Mouse (Mus musculus): ENCODE results near the gene Smarcd1. TPM values are rescaled to one million over a fixed set of nuclear protein-coding genes. Genes with fewer than 3 reads are reported as not detected.

Gene Smarcd1
- 12.0 TPM for polyA plus RNA-seq (2017; shearing (Covaris generic))

GRCm38 (mm10) chr15:99701999-99702900 lies at the start of gene Smarcd1:
Smarcd1 (plus strand) TSS chr15:99702129.

GRCm38 (mm10) chr15:99670154-99670821 lies 31.6 kb upstream of the Smarcd1 start, which contains the start of gene Asic1:
Asic1 (plus strand) TSS chr15:99670368.

GRCm38 (mm10) chr15:99705440-99706048 lies 3.6 kb downstream of the Smarcd1 start, which contains the start of gene Gm17349:
Gm17349 (minus strand) TSS chr15:99705490.

GRCm38 (mm10) chr15:99717386-99718334 lies 15.7 kb downstream of the Smarcd1 start, which contains the start of gene Gpd1:
Gpd1 (plus strand) TSS chr15:99717515.

GRCm38 (mm10) chr15:99725341-99726155 lies 23.6 kb downstream of the Smarcd1 start, which contains the start of gene Cox14:
Cox14 (plus strand) TSS chr15:99725618.

Other genes with a start within 250 kb of the Smarcd1 start
- gene Nckap5l, start 244.4 kb upstream of the Smarcd1 start, polyA plus RNA-seq (2017; shearing (Covaris generic)) = 17.8 TPM
- 35.6 TPM for gene Bcdin3d, start 227.4 kb upstream of the Smarcd1 start, polyA plus RNA-seq (2017; shearing (Covaris generic))
- 0.16 TPM for gene Faim2, start 174.0 kb upstream of the Smarcd1 start, polyA plus RNA-seq (2017; shearing (Covaris generic))
- not detected for gene Aqp2, start 123.1 kb upstream of the Smarcd1 start, polyA plus RNA-seq (2017; shearing (Covaris generic))
- gene Aqp5, start 111.3 kb upstream of the Smarcd1 start, polyA plus RNA-seq (2017; shearing (Covaris generic)) = not detected
- gene Aqp6, start 100.7 kb upstream of the Smarcd1 start, polyA plus RNA-seq (2017; shearing (Covaris generic)) = not detected
- gene Racgap1, start 50.5 kb upstream of the Smarcd1 start, polyA plus RNA-seq (2017; shearing (Covaris generic)) = 22.3 TPM
- 0.10 TPM for gene Asic1, start 31.8 kb upstream of the Smarcd1 start, polyA plus RNA-seq (2017; shearing (Covaris generic))
- not detected for gene Gm17349, start 3.4 kb downstream of the Smarcd1 start, polyA plus RNA-seq (2017; shearing (Covaris generic))
- 0.16 TPM for gene Gpd1, start 15.4 kb downstream of the Smarcd1 start, polyA plus RNA-seq (2017; shearing (Covaris generic))
- 197 TPM for gene Cox14, start 23.5 kb downstream of the Smarcd1 start, polyA plus RNA-seq (2017; shearing (Covaris generic))
- 68.0 TPM for gene Cers5, start 70.8 kb downstream of the Smarcd1 start, polyA plus RNA-seq (2017; shearing (Covaris generic))
- gene Lima1, start 173.3 kb downstream of the Smarcd1 start, polyA plus RNA-seq (2017; shearing (Covaris generic)) = 4.9 TPM

Data from CD4-positive, CD25-positive, alpha-beta regulatory T cell, adult 9 weeks (primary cell).